Mouse (Mus musculus): ENCODE data around the gene Krcc1.

GRCm38 (mm10) chr6:71250951-71251350, 20.5 kb upstream of the Krcc1 start:
- TF ChIP-seq CTCF (IDR thresholded peaks at IDR 0.05; ENCODE audit: low read depth, low read length) (no peak), EP300 (IDR thresholded peaks at IDR 0.05; ENCODE audit: insufficient read depth, low read depth, low read length) (no peak)

Measured in ES-Bruce4 (cell line).